In the genomic region with DNA sequence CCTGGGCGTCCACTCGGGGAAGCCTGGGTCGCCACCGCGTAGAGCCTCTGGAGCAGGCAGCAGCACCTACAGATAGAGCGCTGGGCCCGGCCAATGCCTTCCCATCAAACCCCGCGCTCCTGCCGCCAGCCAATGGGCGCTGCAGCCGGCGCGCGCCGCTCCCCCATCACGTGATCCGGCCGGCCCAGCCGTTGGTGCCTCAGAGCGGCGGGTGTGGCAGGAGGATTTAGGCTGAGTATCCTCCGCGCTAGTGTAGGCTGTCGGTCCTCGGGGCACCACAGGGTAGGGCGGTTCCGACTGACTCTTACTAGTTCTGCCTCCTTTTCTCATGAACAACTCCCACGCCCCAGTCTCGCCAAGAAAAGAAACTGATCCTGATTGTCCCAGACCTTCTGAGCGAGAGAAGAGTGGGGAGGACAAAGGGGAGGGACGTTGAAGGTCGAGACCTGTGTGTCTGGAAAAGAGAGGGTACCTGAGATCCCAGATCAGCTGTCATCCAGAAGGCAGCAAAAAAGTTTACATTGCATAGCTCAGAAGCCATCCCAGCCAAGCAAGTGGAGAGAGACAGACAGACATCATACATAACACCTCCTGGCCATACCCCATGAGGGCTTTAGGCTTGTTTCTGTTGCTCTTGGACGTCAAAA, we compare ENCODE assay signal across 8 mouse cellular contexts. TPM values are rescaled to one million over a fixed set of nuclear protein-coding genes. Genes with fewer than 3 reads are reported as not detected.
DNase-seq lines count a peak whose midpoint lies in the region; ATAC-seq and TF ChIP-seq lines count a peak whose summit lies in the region.

Lnpk (minus strand) TSS at position 593 of the 647 bp plus-strand sequence.

- WGBS in heart, embryonic 13.5 days = under 1% methylated on average over 34 of the region's 34 CpGs
- under 1% methylated on average over 34 of the region's 34 CpGs for WGBS in liver, embryonic 14.5 days (ENCODE audit: insufficient replicate concordance)
- WGBS in neural tube, embryonic 11.5 days = under 1% methylated on average over 34 of the region's 34 CpGs
- WGBS in stomach, postnatal 0 days = under 1% methylated on average over 34 of the region's 34 CpGs

- no peak for TF ChIP-seq CTCF in liver, embryonic 14.5 days (IDR thresholded peaks at IDR 0.05; ENCODE audit: low read depth)
- no peak for TF ChIP-seq CTCF in stomach, postnatal 0 days (IDR thresholded peaks at IDR 0.05; ENCODE audit: low read depth)

- H3K4me2 ChIP-seq in heart, embryonic 13.5 days = peak within 1 kb of the TSS; percentile 88
- H3K4me2 ChIP-seq in liver, embryonic 14.5 days (ENCODE audit: low read depth) = peak within 1 kb of the TSS; percentile 97
- H3K4me2 ChIP-seq in neural tube, embryonic 11.5 days (ENCODE audit: low read depth) = peak within 1 kb of the TSS; percentile 85
- peak within 1 kb of the TSS; percentile 88 for H3K4me2 ChIP-seq in stomach, postnatal 0 days (replicated peaks; ENCODE audit: low read depth)

- no peaks in the 10 kb centered on the region for H3K36me3 ChIP-seq in heart, embryonic 13.5 days
- no peaks in the 10 kb centered on the region for H3K36me3 ChIP-seq in liver, embryonic 14.5 days (replicated peaks; ENCODE audit: control insufficient read depth, insufficient read depth, low read depth)
- no peaks in the 10 kb centered on the region for H3K36me3 ChIP-seq in neural tube, embryonic 11.5 days (ENCODE audit: control insufficient read depth, insufficient read depth, low read length)
- H3K36me3 ChIP-seq in stomach, postnatal 0 days (ENCODE audit: control insufficient read depth, insufficient read depth, low read length) = no peaks in the 10 kb centered on the region

- no peak within 1 kb of the TSS; the same call in 1 of the 2 replicates for H3K27ac ChIP-seq in brown adipose tissue, adult 24 weeks (replicated peaks; ENCODE audit: low read depth, low read length)
- H3K27ac ChIP-seq in heart, embryonic 13.5 days (replicated peaks) = peak within 1 kb of the TSS; percentile 85
- peak within 1 kb of the TSS; percentile 86 for H3K27ac ChIP-seq in liver, embryonic 14.5 days
- H3K27ac ChIP-seq in neural tube, embryonic 11.5 days (ENCODE audit: low read depth, low read length) = peak within 1 kb of the TSS; percentile 73
- H3K27ac ChIP-seq in stomach, postnatal 0 days (replicated peaks) = peak within 1 kb of the TSS; percentile 73

- H3K4me1 ChIP-seq in brown adipose tissue, adult 24 weeks (ENCODE audit: control insufficient read depth, insufficient read depth, insufficient read length, low read length) = no peaks in the 10 kb centered on the region
- peaks cover 13% of the 10 kb centered on the region for H3K4me1 ChIP-seq in heart, embryonic 13.5 days
- peaks cover 6 to 8% of the 10 kb centered on the region in 2 experiments for H3K4me1 ChIP-seq in liver, embryonic 14.5 days (replicated peaks; ENCODE audit: control insufficient read depth in 2 of 2, insufficient read depth in 2 of 2, low read length in 1 of 2)
- H3K4me1 ChIP-seq in neural tube, embryonic 11.5 days (ENCODE audit: control insufficient read depth, insufficient read depth, low read length) = no peaks in the 10 kb centered on the region
- no peaks in the 10 kb centered on the region for H3K4me1 ChIP-seq in stomach, postnatal 0 days (replicated peaks; ENCODE audit: control insufficient read depth, insufficient read depth)

- H3K9ac ChIP-seq in heart, embryonic 13.5 days = peak within 1 kb of the TSS; percentile 94
- H3K9ac ChIP-seq in liver, embryonic 14.5 days (replicated peaks) = peak within 1 kb of the TSS; percentile 90
- H3K9ac ChIP-seq in neural tube, embryonic 11.5 days (ENCODE audit: low read length) = peak within 1 kb of the TSS; percentile 94
- peak within 1 kb of the TSS; percentile 83 for H3K9ac ChIP-seq in stomach, postnatal 0 days (ENCODE audit: low read length)

- peak within 1 kb of the TSS; percentile 94 for H3K4me3 ChIP-seq in brown adipose tissue, adult 24 weeks (ENCODE audit: insufficient read depth, low read depth, low read length)
- H3K4me3 ChIP-seq in heart, embryonic 13.5 days = peak within 1 kb of the TSS; percentile 83
- peak within 1 kb of the TSS; percentile 83 to 97 for H3K4me3 ChIP-seq in liver, embryonic 14.5 days (ENCODE audit: insufficient read depth in 1 of 2, low read depth in 2 of 2, low read length in 2 of 2)
- peak within 1 kb of the TSS; percentile 96 for H3K4me3 ChIP-seq in neural tube, embryonic 11.5 days (ENCODE audit: low read depth, low read length)
- peak within 1 kb of the TSS; percentile 93 for H3K4me3 ChIP-seq in stomach, postnatal 0 days (ENCODE audit: low read depth, low read length)

- peak; percentile 93 for DNase-seq in CD4-positive, CD25-positive, alpha-beta regulatory T cell, adult 2 months (ENCODE audit: low read depth, low spot score)
- peak; percentile 64 for DNase-seq in fat pad, adult 2 months (ENCODE audit: extremely low read depth, low read depth, low spot score)
- peak; percentile 95 for DNase-seq in kidney, postnatal 14 days
- DNase-seq in liver, embryonic 14.5 days (ENCODE audit: low read depth in 3 of 3, low spot score in 3 of 3) = peak; percentile 82 to 86 (median 83)
- DNase-seq in neural tube, embryonic 11.5 days (ENCODE audit: low spot score) = peak; percentile 95
- peak; percentile 94 for DNase-seq in stomach, postnatal 0 days (ENCODE audit: low spot score)

- H3K9me3 ChIP-seq in heart, embryonic 13.5 days = no peaks in the 10 kb centered on the region
- no peaks in the 10 kb centered on the region for H3K9me3 ChIP-seq in liver, embryonic 14.5 days (ENCODE audit: control insufficient read depth, low read length)
- no peaks in the 10 kb centered on the region for H3K9me3 ChIP-seq in neural tube, embryonic 11.5 days (ENCODE audit: control insufficient read depth, low read length)
- no peaks in the 10 kb centered on the region for H3K9me3 ChIP-seq in stomach, postnatal 0 days (ENCODE audit: control insufficient read depth, low read length)

- ATAC-seq in heart, embryonic 13.5 days (ENCODE audit: extremely low read depth, insufficient number of reproducible peaks, low FRiP score, low TSS enrichment) = peak; percentile 98
- peak; percentile 98 for ATAC-seq in liver, embryonic 14.5 days (ENCODE audit: insufficient read depth)
- ATAC-seq in neural tube, embryonic 11.5 days (ENCODE audit: insufficient read depth, low FRiP score, low TSS enrichment) = peak; percentile 99
- peak; percentile 100 for ATAC-seq in stomach, postnatal 0 days (ENCODE audit: low FRiP score, low TSS enrichment)

- no peaks in the 10 kb centered on the region for H3K27me3 ChIP-seq in heart, embryonic 13.5 days (replicated peaks)
- H3K27me3 ChIP-seq in liver, embryonic 14.5 days (ENCODE audit: control insufficient read depth, insufficient read depth, low read length) = no peaks in the 10 kb centered on the region
- no peaks in the 10 kb centered on the region for H3K27me3 ChIP-seq in neural tube, embryonic 11.5 days (ENCODE audit: control insufficient read depth, insufficient read depth, low read length)
- H3K27me3 ChIP-seq in stomach, postnatal 0 days (ENCODE audit: control insufficient read depth, insufficient read depth, low read length) = no peaks in the 10 kb centered on the region

- 0 out of 2 replicates have a peak, but pooled peaks have one; percentile 4 for TF ChIP-seq EP300 in liver, embryonic 14.5 days (IDR thresholded peaks at IDR 0.05; ENCODE audit: low read depth)
- no peak for TF ChIP-seq EP300 in stomach, postnatal 0 days (optimal IDR thresholded peaks at IDR 0.05)

RNA-seq across cellular contexts. Expression of gene Lnpk, which starts in this region (rescaled TPM):
- polyA plus RNA-seq in brown adipose tissue, adult 24 weeks (2012; ENCODE audit: insufficient read depth, insufficient read length, missing spikeins) = 3.3 and 5.2 TPM in 2 replicates
- 18.8 and 19.3 TPM in 2 replicates for polyA plus RNA-seq in heart, embryonic 13.5 days (2015; fragmentation: Nextera tagmentation; extraction: Ambion mirVana)
- 4.8 and 7.1 TPM in 2 replicates for polyA plus RNA-seq in liver, embryonic 14.5 days (2012; rRNA removed)
- polyA plus RNA-seq in liver, embryonic 14.5 days (2014; fragmentation: Nextera tagmentation; extraction: Ambion mirVana) = 15.4 and 15.5 TPM in 2 replicates
- 46.5 and 48.3 TPM in 2 replicates for polyA plus RNA-seq in neural tube, embryonic 11.5 days (2014; fragmentation: Nextera tagmentation; extraction: Ambion mirVana)
- 10.4 and 12.0 TPM in 2 replicates for polyA plus RNA-seq in stomach, postnatal 0 days (2015; fragmentation: Nextera tagmentation; extraction: Ambion mirVana)
